ENCODE assay signal across 13 mouse cellular contexts in genomic region chr1:52171271-52171670, GRCm38 (mm10). TPM values are rescaled to one million over a fixed set of nuclear protein-coding genes. Genes with fewer than 3 reads are reported as not detected.
DNase-seq lines count a peak whose midpoint lies in the region; ATAC-seq and TF ChIP-seq lines count a peak whose summit lies in the region.
"Had no signal": no experiment of that assay in that cellular context is flagged by ENCODE, and none has a peak within 500 bp of the region (broad histone marks: within the 10 kb centered on the region; RNA-seq: fewer than 3 reads in every experiment).

No protein-coding gene starts in this region.

- no peak overlapping the region for H3K4me3 ChIP-seq in kidney, postnatal 0 days (replicated peaks; ENCODE audit: low read depth, low read length)
- no peak overlapping the region for H3K4me3 ChIP-seq in MEL (ENCODE audit: control insufficient read depth in 1 of 2, insufficient read depth in 1 of 2, low read depth in 2 of 2, low read length in 2 of 2)
- no peak overlapping the region for H3K4me3 ChIP-seq in intestine, postnatal 0 days (ENCODE audit: low read depth, low read length)
- H3K4me3 ChIP-seq: embryonic facial prominence, embryonic 15.5 days; kidney, embryonic 15.5 days; limb, embryonic 12.5 days; lung, embryonic 15.5 days; midbrain, embryonic 13.5 days had no signal

- WGBS in kidney, postnatal 0 days = 54% methylated on average over 8 of the region's 8 CpGs
- WGBS in intestine, postnatal 0 days = 28% methylated on average over 8 of the region's 8 CpGs

- H3K27ac ChIP-seq in kidney, postnatal 0 days = no peak overlapping the region
- no peak overlapping the region for H3K27ac ChIP-seq in MEL (ENCODE audit: control insufficient read depth, low read depth, low read length)
- peak overlapping the region; percentile 50 for H3K27ac ChIP-seq in intestine, postnatal 0 days (ENCODE audit: low read depth, low read length)
- H3K27ac ChIP-seq: embryonic facial prominence, embryonic 15.5 days; kidney, embryonic 15.5 days; limb, embryonic 12.5 days; lung, embryonic 15.5 days; midbrain, embryonic 13.5 days had no signal

- H3K79me2 ChIP-seq in MEL (ENCODE audit: control insufficient read depth, insufficient read depth, low read length, poor library complexity) = no peaks in the 10 kb centered on the region

- H3K27me3 ChIP-seq in kidney, postnatal 0 days (ENCODE audit: insufficient read depth, low read length) = no peaks in the 10 kb centered on the region
- H3K27me3 ChIP-seq in MEL (ENCODE audit: control insufficient read depth in 1 of 2, insufficient read depth in 2 of 2, low read length in 2 of 2) = no peaks in the 10 kb centered on the region
- H3K27me3 ChIP-seq in intestine, postnatal 0 days (replicated peaks; ENCODE audit: control insufficient read depth, insufficient read depth, low read length) = no peaks in the 10 kb centered on the region
- H3K27me3 ChIP-seq: embryonic facial prominence, embryonic 15.5 days; kidney, embryonic 15.5 days; limb, embryonic 12.5 days; lung, embryonic 15.5 days; midbrain, embryonic 13.5 days had no signal

- H3K9ac ChIP-seq in kidney, postnatal 0 days (ENCODE audit: low read depth, low read length) = no peak overlapping the region
- H3K9ac ChIP-seq in MEL (ENCODE audit: control insufficient read depth, low read depth, low read length, poor library complexity, severe bottlenecking) = no peak overlapping the region
- no peak overlapping the region for H3K9ac ChIP-seq in intestine, postnatal 0 days (ENCODE audit: low read depth, low read length)
- H3K9ac ChIP-seq: embryonic facial prominence, embryonic 15.5 days; kidney, embryonic 15.5 days; limb, embryonic 12.5 days; lung, embryonic 15.5 days; midbrain, embryonic 13.5 days had no signal

- TF ChIP-seq RAD21 in MEL (IDR thresholded peaks at IDR 0.05; ENCODE audit: low read depth, low read length) = no peak

- TF ChIP-seq CTCF in kidney, postnatal 0 days (IDR thresholded peaks at IDR 0.05; ENCODE audit: low read depth) = no peak
- no peak for TF ChIP-seq CTCF in MEL (IDR thresholded peaks at IDR 0.05 in 2 of 3, conservative IDR thresholded peaks at IDR 0.05 in 1 of 3; ENCODE audit: control insufficient read depth in 1 of 3, insufficient read depth in 1 of 3, low read depth in 2 of 3, low read length in 3 of 3, poor library complexity in 1 of 3, severe bottlenecking in 1 of 3)
- TF ChIP-seq CTCF in intestine, postnatal 0 days (IDR thresholded peaks at IDR 0.05; ENCODE audit: low read depth) = no peak

- intact Hi-C loops in left cerebral cortex, postnatal 25 days (cut with DNase I) = no loop called here

- no peaks in the 10 kb centered on the region for H3K9me3 ChIP-seq in kidney, postnatal 0 days (replicated peaks; ENCODE audit: low read length)
- H3K9me3 ChIP-seq in MEL (replicated peaks; ENCODE audit: insufficient read depth, low read length) = no peaks in the 10 kb centered on the region
- H3K9me3 ChIP-seq in intestine, postnatal 0 days (ENCODE audit: control insufficient read depth) = no peaks in the 10 kb centered on the region
- H3K9me3 ChIP-seq: embryonic facial prominence, embryonic 15.5 days; kidney, embryonic 15.5 days; limb, embryonic 12.5 days; lung, embryonic 15.5 days; midbrain, embryonic 13.5 days had no signal

- 0 out of 2 replicates have a peak, but pooled peaks have one; percentile 14 for ATAC-seq in frontal cortex, adult (ENCODE audit: low TSS enrichment)
- 0 out of 2 replicates have a peak, but pooled peaks have one; percentile 3 for ATAC-seq in kidney, postnatal 0 days (replicated peaks; ENCODE audit: low FRiP score, low read depth)
- peak; percentile 85 for ATAC-seq in intestine, postnatal 0 days
- ATAC-seq: midbrain, embryonic 13.5 days had no signal

- TF ChIP-seq POLR2A in MEL (IDR thresholded peaks at IDR 0.05; ENCODE audit: control insufficient read depth in 1 of 2, insufficient read depth in 1 of 2, low read depth in 1 of 2, low read length in 2 of 2, poor library complexity in 1 of 2) = no peak

- H3K4me1 ChIP-seq in kidney, postnatal 0 days (replicated peaks; ENCODE audit: insufficient read depth, low read length) = no peaks in the 10 kb centered on the region
- peaks cover 0 to 5% of the 10 kb centered on the region in 2 experiments; a peak in 2 of 4 replicates for H3K4me1 ChIP-seq in MEL (ENCODE audit: control insufficient read depth in 1 of 2, insufficient read depth in 2 of 2, low read length in 2 of 2)
- no peaks in the 10 kb centered on the region for H3K4me1 ChIP-seq in intestine, postnatal 0 days (replicated peaks; ENCODE audit: control insufficient read depth, insufficient read depth, low read length)
- H3K4me1 ChIP-seq: embryonic facial prominence, embryonic 15.5 days; lung, embryonic 15.5 days; midbrain, embryonic 13.5 days had no signal

- no peak overlapping the region for H3K4me2 ChIP-seq in kidney, postnatal 0 days (ENCODE audit: low read length)
- peak overlapping the region; percentile 30; the same call in 1 of the 2 replicates for H3K4me2 ChIP-seq in intestine, postnatal 0 days (replicated peaks; ENCODE audit: low read depth)
- H3K4me2 ChIP-seq: embryonic facial prominence, embryonic 15.5 days; kidney, embryonic 15.5 days; limb, embryonic 12.5 days; lung, embryonic 15.5 days; midbrain, embryonic 13.5 days had no signal

- H3K36me3 ChIP-seq in kidney, postnatal 0 days (ENCODE audit: insufficient read depth, low read length) = no peaks in the 10 kb centered on the region
- peaks cover 0 to 8% of the 10 kb centered on the region in 2 experiments; a peak in 2 of 4 replicates for H3K36me3 ChIP-seq in MEL (ENCODE audit: control insufficient read depth in 1 of 2, insufficient read depth in 2 of 2, low read length in 2 of 2)
- H3K36me3 ChIP-seq in intestine, postnatal 0 days (ENCODE audit: control insufficient read depth, insufficient read depth) = peaks cover 13% of the 10 kb centered on the region; the same call in 1 of the 2 replicates
- H3K36me3 ChIP-seq: embryonic facial prominence, embryonic 15.5 days; kidney, embryonic 15.5 days; limb, embryonic 12.5 days; lung, embryonic 15.5 days; midbrain, embryonic 13.5 days had no signal

- no peak; a peak in 1 of 4 replicates for TF ChIP-seq EP300 in MEL (IDR thresholded peaks at IDR 0.05; ENCODE audit: low read depth in 1 of 2, low read length in 2 of 2)

- no peak for DNase-seq in frontal cortex, postnatal 25 days (ENCODE audit: low spot score in 2 of 2)
- DNase-seq in kidney, postnatal 0 days (ENCODE audit: low spot score) = no peak
- no peak for DNase-seq in kidney, postnatal 25 days
- peak; percentile 52 for DNase-seq in MEL (ENCODE audit: low read depth, low spot score)
- no peak for DNase-seq in left cerebral cortex, postnatal 25 days (ENCODE audit: low spot score in 2 of 2)
- no peak for DNase-seq in spleen, postnatal 4 days (ENCODE audit: low spot score in 2 of 2)

TF ChIP-seq in MEL, 35 proteins besides CTCF, POLR2A, EP300 and RAD21:
- TF ChIP-seq CHD2 (IDR thresholded peaks at IDR 0.05; ENCODE audit: low read length) (no peak), MYB (IDR thresholded peaks at IDR 0.05; ENCODE audit: low read depth, low read length) (no peak), GATA1 (IDR thresholded peaks at IDR 0.05; ENCODE audit: low read depth, low read length) (peak; percentile 60; the same call in 1 of the 2 replicates), USF2 (IDR thresholded peaks at IDR 0.05; ENCODE audit: borderline replicate concordance in 1 of 2, insufficient read depth in 1 of 2, low read depth in 1 of 2, low read length in 2 of 2) (no peak), TAL1 (IDR thresholded peaks at IDR 0.05; ENCODE audit: low read length) (no peak), MAX (IDR thresholded peaks at IDR 0.05; ENCODE audit: low read length) (no peak), MEF2A (IDR thresholded peaks at IDR 0.05; ENCODE audit: extremely low read depth, insufficient replicate concordance, low read depth, low read length, poor library complexity, severe bottlenecking) (no peak), ETS1 (IDR thresholded peaks at IDR 0.05; ENCODE audit: low read depth, low read length) (0 out of 2 replicates have a peak, but pooled peaks have one; percentile 37), ZC3H11A (IDR thresholded peaks at IDR 0.05; ENCODE audit: low read depth, low read length) (no peak)

RNA-seq across cellular contexts. Expression of gene Stat1, which starts 52.0 kb away (rescaled TPM):
- polyA plus RNA-seq in kidney, postnatal 0 days (2015; fragmentation: Nextera tagmentation; extraction: Ambion mirVana) = 32.4 and 36.9 TPM in 2 replicates
- 8.0 and 9.7 TPM in 2 replicates for total RNA-seq in MEL (2012; rRNA removed)
- polyA plus RNA-seq in MEL (2012; ENCODE audit: insufficient read depth in 1 of 2, insufficient read length in 2 of 2, low read depth in 1 of 2, low replicate concordance in 2 of 2, missing spikeins in 1 of 2) = 10 to 100 TPM; 10.9 to 44.0 TPM
- 62.6 and 67.2 TPM in 2 replicates for polyA plus RNA-seq in intestine, postnatal 0 days (2015; fragmentation: Nextera tagmentation; extraction: Ambion mirVana)
- 10 to 100 TPM; 16.2 to 17.4 TPM for total RNA-seq in left cerebral cortex, postnatal 25 days (2021)

Comparison
In these comparisons a context has a peak if more than half of its experiments do, and no peak if none do; other contexts are left out.
1. ATAC-seq: peak in every context shown above with its lines; median percentile 85 in intestine, postnatal 0 days; 14 in frontal cortex, adult; 3 in kidney, postnatal 0 days.